Mouse (Mus musculus): ENCODE data around the gene Olfr481.

The Olfr481 gene

GRCm38 (mm10) chr7:108079555-108079954 lies at the start of gene Olfr481:
Gene Olfr481, plus strand, starts transcription at chr7:108079855.
- DNase-seq = no peak

GRCm38 (mm10) chr7:108033889-108034288 lies 45.8 kb upstream of the Olfr481 start, which contains the start of gene Olfr478:
Gene Olfr478, minus strand, starts transcription at chr7:108033989.
- no peak for DNase-seq

GRCm38 (mm10) chr7:108050393-108050792 lies 29.3 kb upstream of the Olfr481 start, which contains the start of gene Olfr479:
Gene Olfr479, plus strand, starts transcription at chr7:108050693.
- DNase-seq = no peak

GRCm38 (mm10) chr7:108067246-108067645 lies 12.4 kb upstream of the Olfr481 start, which contains the start of gene Olfr480:
Gene Olfr480, minus strand, starts transcription at chr7:108067346.
- no peak for DNase-seq

GRCm38 (mm10) chr7:108097486-108097885 lies 17.8 kb downstream of the Olfr481 start, which contains the start of gene Olfr482:
Gene Olfr482, minus strand, starts transcription at chr7:108097586.
- DNase-seq = no peak

GRCm38 (mm10) chr7:108100549-108100948 lies 20.9 kb downstream of the Olfr481 start, which contains the start of gene Olfr483:
Gene Olfr483, plus strand, starts transcription at chr7:108100849.
- no peak for DNase-seq

GRCm38 (mm10) chr7:108120681-108121080 lies 41.0 kb downstream of the Olfr481 start:
- DNase-seq = no peak

- no peak for DNase-seq
Measured at GRCm38 (mm10) chr7:108121416-108121815, 41.8 kb downstream of the Olfr481 start.

GRCm38 (mm10) chr7:108127349-108127748 lies 47.7 kb downstream of the Olfr481 start, which contains the start of gene Olfr484:
Gene Olfr484, minus strand, starts transcription at chr7:108127449.
- DNase-seq = no peak

Measured in kidney, adult 11 months (tissue).